Mouse (Mus musculus) thymus, adult 18-20 months (tissue): ENCODE measurements at regions not wholly inside any gene's neighbourhood (a gene's known extent, or its start where the extent isn't known, plus 50 kb on each side); places are given as distances from the start of the nearest gene placed in this dataset.

Source experiments
- DNase-seq, 2 experiments: peaks; one replicate each; pipeline ENCODE4 v3.0.0; 2022; ENCODE audit warnings: mixed read lengths in 2 of 2

DNA sequence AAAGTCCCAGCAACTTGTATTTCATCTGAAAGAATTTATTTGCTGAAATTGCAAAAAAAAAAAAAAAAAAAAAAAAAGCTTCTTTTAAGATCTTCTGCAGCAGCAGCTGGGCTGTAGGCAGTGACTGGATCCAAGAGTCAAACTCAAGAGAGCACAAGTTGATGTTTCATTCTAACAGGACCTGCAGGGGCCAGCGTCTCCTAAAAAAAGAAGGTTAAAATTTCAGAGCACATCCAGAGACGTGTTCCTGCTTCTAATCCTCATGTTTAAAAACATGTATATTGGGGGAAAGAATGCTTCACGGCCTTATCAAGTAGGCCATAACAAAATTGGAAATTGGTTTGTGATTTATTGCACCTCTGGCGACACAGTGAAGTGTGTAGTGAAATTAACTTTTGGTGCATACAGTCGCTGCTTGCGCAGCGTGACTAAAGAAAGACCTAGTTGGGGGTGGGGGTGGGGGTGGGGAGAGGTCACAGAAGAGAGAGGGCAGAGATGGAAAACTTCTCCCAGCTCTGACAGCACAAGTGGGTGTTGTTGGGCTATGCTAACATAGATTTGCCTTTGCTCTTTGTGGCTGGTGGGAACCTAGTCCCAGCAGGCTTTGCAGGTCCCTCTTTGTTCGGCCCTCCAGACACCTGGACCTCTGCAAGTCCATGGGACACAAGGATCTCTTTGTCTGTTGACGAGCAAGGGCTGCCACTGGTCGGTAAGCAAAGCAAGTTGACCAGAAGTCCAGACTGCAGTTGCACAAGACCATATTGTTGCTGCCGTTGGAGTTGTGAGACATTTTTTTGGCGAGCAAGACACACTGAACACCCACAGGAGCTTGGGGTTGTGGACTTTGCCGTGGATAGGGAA, 155.7 kb upstream of the Slc30a5 start:
- DNase-seq = no peak

DNA sequence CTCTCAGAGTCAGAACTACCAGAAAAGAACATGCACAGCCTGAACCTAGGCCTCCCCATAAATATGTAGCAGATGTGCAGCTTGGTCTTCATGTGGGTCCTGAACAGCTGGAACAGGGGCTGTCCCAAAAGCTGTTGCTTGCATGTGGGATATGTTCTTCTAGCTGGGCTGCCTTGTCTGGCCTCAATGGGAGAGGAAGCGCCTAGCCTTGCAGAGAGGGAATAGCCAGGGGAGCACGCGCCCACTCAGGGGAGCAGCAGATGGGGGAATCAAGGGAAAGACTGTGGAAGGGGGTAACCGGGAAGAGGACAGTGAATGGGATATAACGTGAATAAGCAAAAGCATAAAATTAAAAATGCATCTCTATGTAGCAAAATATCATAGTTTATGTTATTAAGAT, 154.9 kb upstream of the Slc30a5 start:
- DNase-seq = no peak

DNA sequence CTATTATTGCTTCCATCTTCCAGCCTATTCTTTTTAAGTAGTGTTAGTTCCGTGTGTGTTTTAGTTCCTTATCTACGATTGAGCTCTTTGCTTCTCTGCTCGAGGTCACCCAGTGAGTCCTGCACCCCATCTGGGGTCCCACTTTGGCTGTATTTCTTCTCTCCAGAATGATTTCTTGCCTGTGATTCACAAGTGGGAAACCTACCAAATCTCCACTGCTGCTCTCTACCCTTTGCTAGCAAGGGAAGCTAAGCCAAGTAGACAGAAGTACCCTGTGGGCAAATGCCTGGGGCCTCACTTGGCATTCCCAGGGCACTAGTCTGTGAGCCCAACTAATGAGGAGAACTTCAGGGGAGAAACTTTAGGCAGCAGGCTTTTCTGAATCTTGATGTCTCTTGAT, 142.5 kb upstream of the Slc30a5 start:
- no peak for DNase-seq

DNA sequence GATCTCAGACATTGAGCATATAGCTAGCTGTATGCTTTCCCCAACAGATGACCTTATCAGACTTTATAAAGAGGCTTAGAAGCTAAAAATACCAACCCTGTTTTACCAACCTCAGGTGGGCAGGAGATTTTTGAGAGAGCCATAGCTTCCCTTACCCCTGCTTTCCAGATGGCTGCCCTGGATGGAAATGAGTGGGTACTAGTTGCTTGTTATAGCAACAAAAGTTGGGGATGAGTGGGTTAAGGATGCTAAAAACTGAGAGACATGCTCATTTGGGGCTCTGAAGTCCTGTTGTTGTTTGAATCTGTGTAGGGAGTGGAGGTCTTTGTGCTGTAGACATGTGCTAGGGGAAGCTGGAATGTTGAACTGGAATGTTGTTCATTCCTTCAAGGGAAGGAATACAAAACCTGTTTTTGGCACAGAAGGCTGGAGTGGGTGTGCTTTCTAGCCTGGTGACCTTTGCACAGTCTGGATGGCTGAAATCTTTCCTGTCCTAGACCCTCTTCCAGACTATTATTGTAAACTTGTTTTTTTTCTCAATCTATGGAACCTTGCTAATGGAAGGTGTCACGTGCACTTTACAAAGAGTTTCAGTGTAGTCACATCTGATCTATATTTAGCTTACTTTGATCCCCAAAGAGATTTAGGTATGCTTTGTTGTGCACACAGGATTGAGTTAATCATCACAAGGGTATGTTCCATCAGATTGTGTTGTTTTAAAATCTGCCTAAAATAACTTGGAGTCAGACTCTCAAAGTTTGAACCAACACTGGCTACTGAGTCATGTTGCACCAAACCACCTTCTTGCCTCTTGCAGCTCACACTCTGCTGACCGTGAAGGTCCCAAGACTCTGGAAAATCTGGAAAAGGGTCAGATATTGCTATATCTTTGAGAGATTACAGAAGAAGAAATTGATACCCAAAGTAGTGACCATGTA, 138.1 kb upstream of the Slc30a5 start:
- no peak for DNase-seq

DNA sequence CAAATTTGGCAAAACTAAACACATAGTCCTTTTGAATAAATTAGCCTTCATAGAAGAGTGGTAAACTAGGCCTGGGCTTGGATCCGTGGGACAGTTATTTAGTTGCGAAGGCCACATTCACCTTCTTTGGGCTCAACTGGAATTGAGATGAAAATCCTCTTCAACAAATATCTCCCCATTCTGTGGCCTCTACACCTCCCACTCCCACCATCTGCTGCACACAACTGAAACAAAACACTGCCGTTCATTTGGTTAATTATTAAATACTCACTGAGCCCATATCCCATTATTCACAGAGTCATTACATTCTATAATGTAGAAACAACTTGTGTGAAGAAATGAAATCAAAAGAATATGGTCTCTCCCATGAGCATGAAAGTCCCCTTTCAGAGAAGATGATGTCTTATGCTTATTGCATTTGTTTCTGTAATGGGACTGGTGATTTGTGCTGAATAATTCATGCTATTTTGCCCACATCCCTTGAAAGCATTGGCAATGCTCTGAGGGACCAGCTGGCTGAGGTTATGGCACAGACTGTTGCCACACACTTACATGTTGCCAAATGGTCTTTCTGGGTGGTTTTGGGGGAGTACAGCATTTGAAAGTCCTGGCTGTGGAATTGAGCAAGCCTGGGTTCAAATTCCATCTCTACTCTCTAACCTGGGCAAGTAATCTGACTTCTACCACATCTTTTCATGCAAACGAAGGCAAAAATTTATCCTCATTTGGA, 129.7 kb upstream of the Slc30a5 start:
- DNase-seq = no peak

DNA sequence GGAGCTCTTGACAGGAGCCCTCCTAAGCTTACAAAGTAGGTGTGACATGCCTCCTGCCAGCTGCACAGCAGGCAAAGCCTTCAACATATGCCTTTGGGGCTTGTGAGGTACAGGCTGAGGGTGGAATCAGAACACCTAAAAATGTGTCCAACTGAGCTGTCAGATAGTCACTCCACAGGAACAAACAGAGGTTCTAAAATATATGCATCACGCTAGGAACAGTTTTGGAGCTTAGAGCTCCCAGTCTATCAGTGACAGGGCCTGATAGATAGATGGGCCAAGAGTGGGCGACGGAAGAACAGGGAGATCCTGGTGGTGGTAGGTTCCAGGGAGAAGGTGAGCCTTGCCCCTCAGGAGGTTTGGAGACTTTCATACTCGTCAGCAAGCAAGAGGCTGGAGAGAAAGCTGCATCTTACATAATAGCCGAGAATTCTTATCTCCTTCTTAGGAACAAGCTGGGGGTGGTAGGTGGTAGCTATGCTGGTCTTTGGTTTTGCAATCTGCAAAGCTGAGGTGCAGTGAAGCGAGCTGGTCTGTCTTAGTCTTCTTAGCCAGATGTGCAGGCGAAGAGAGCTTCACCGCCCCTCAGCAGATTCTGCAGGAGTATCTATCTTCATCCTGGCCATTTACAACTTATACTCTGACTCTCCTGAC, 121.5 kb upstream of the Slc30a5 start:
- DNase-seq = no peak

DNA sequence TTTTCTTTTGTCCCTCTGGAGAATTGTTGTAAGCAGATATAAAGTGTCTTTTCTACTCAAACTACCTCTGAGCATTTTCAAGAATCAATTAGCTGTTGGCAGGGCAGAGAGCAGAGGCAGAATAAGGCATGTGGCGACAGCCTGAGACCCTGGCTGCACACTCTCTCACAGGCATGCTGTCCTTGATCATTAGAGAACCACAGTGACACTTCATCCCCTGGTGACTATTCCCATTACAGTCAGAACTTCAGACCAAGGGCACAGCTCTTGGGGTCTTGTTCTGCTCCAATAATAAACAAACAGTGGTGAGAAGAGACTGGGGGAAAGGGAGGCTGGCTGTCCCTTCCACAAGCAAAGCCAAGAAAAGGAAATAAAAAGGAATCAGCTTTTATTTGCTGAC, 120.9 kb upstream of the Slc30a5 start:
- DNase-seq = no peak

DNA sequence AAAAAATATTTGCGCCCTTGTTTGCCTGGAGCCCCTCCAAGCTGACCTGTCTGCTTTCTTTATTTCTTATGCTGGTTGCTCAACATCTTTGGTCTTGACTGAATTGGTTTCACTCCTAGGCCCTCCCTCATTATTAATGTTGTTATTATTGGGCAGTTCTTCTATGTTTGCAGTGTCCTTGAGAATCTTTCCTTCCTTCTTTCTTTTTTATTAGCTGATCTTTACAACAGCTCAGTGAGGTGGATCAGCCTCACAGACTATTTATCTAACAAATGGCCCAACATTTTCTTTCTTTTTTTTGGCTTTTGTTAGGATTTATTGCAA, 117.9 kb upstream of the Slc30a5 start:
- DNase-seq = no peak

DNA sequence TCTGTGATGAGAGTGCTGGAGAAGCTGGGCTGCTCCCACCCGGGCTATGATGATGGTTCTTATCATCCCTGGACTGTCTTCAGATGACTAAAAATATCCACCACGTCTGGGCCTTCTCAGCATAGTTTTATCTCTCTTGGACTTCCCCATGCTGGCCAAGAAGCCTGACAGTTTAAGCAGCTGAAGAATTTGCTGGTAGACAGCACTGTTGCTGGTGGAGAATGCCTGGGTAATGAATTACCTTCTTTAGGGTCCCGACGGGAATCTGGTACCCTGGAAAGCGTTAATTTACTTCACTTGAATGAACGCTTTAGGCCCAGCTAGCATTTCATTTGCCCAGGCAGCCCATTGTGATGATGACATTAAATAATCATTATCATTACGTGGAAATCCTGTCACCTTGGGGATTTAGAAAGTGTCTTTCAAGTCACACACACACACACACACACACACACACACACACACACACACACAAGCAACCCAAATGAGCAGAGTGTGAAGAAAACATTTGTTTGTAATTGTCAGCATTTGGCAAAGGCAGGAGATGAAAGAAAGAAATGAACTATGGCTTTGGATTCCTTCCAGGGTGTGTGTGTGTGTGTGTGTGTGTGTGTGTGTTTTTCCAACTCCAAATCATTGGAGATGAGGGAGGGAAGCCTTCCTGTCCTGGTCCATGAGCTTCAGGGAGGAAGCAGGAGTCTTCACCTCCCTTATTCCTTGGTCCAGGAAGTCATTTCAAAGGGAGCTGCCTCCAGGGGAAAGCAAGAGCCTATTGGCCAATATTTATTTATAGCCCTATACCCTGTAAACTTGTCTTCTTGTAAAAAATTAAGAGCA, 117.3 kb upstream of the Slc30a5 start:
- no peak for DNase-seq

DNA sequence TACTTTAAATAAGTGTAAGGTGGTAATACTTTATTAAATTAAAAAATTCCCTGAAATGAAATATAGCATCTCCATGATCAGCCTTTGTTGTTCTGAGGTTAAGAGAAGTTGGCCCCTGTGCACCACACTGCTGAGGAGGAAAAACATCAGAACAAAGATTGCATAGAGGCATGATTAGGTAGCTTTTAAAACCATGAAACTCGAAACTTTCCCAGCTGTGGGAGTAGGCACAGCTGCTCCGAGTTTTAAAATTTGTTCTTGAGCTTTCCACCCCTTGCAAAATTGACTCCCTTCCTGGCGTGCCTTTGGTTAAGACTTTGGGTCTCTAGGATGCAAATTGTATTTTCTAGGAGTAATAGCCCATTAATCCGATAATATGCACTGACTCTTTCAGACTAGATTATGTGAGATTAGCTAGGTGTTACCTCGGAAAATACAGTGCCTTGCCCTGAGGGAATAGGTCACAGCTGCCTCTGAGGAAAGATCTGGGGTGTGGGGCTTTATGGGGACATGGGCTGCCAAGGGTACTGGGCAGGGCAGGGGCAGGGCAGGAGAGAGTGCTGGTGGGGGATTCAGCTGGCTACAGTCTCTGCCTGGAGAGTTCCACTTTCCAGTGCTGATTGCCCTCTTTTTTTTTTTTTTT, 110.1 kb upstream of the Slc30a5 start:
- no peak for DNase-seq

DNA sequence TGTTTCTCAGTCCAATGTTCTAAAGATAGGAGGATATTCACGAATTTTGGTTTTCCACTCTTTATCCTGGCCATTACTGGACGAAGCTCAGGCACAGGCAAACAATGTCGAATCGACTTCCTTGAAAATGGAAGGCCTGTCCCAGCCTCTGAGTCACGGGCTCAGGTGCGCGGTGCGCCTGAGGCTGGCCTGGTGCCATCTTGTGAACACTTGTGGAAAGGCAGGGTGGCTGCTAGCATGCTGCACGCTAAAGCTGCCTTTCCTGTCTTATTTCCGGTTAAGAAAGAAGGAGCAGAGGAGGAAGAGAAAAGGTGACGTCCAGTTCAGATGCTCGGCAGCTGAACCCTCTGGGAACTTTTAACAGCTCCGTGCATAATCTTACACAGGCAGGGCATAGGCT, 107.6 kb upstream of the Slc30a5 start:
- peak in 1 of 2 experiments; percentile 3 for DNase-seq

DNA sequence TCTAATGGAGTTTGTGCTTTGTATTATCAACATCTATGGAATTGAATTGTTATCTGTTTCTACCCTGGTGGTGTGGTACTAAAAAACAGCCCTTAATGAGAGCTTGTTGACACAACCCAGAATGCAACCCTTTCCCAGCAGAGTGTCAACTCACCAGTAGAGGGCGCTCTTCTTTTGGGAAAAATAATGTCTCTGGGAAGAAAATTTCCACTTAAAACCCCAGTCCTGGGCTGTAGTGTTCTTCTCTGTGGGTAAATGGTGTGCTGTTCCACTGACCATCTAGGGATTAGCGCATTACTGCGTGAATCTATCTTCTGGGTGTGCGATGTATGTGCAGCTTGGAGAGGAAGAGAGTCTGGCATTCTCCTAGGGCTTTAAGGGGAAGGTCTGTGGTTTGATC, 106.5 kb upstream of the Slc30a5 start:
- DNase-seq = no peak

DNA sequence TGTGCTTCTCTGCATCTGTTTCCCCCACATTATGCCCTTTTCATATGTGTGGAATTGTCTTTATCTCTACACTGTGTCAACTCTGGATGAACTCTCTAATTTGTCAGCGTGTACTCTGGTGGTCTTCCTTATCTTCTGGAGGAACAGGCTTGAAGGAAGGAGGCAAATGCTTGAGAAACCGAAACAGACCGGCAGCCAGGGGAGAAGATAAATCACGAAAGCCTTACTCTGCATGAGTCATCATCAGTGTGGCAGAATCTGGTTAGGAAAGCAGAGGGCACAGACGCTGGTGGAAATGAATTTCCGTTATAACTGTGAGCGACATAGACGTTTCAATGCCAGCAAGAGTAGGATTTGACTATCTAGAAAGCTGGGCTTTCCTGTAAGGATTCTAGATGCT, 100.0 kb upstream of the Slc30a5 start:
- DNase-seq = no peak

DNA sequence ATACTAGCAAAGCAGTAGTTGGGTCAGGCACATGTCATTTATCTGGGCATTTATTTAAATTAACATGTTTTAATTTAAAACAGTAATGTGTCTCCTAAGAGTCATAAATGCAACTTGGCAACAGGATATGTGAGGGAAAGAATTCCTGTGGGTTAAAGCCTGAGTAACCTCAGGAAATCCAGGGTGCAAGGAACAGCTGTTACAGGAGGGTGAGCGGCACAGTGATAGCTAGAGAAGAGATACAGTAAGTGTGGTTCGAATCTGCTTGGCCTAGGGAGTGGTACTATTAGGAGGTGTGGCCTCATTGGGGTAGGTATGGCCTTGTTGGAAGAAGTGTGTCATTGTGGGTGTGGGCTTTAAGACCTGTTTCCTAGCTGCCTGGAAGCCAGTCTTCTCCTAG, 66.3 kb upstream of the Slc30a5 start:
- no peak for DNase-seq

DNA sequence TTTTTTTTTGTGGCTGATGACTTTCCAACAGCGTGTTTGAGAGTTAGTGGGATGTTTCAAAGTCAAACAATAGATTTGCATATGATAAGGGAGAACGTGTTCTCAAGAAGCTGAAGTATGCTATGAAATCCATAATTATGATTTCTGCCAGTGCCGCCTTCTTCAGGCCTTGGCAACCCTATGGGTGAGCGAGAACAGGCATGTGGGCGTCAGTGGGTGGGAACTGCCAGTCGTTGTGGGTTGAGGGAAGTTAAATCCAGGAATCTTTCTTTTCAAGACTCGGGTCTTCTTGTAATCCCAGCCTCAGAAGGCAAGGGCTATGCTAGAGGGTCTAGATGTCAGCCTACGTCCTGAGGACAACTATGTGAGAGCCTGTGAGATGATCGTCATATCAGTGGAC, 60.6 kb upstream of the Slc30a5 start:
- no peak for DNase-seq

DNA sequence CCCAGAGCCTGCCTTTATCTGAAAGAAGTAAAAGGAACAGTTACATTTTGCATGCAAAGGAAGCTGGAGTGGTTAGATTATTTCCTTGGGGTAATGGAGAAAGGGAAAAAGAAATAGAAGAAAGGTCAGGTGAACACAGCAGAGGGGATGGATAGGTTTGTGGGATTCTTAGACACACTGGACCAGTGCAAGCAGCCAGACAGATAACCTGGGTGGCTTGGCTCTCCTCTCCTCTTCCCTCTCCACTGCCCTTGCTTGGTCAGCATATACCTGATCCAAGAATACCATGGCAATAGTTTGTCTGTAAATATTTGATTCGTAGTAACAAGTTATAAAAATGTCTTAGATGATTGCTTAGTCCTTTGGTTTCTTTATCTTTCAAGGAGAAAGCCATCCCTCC, 59.9 kb upstream of the Slc30a5 start:
- no peak for DNase-seq

DNA sequence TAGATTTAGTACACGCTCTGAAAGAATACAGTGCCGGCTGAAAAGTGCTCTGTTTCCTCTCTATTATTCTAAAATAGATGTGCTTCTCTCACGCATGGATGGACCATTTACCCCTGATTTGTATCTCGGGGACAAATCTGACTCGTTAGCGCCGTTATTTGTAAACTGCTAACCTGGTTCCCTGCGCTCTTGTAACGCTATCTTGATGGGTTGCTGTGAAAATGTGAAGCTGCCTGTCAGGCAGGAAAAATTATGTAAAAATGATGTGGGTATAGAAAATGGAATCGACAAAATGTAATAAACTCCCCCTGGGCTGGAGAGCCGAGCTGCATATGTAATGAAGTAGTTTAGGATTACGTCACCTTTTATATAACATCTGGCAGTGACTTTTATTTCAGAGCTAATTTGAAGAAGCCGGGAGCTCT, 59.4 kb upstream of the Slc30a5 start:
- DNase-seq = no peak

DNA sequence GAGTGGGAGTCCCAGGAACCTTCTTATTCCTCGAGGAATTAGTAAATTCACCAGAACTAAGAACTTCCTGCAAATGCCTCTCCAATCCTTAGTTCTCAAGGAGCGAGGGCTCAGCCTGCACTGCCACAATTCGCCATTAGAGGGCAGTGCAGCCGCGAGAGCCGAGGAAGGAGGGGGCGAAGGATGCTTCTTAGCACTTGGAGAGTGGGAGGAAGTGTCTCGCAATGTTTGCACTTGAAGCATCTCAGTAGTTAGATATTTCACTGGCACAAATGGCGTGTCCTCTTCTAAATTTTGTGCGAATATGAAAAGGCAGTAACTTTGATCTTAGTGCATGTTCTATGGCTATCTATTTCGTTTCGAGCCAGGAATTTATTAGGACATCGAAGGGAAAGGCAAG, 59.0 kb upstream of the Slc30a5 start:
- peak; percentile 22 to 26 for DNase-seq

DNA sequence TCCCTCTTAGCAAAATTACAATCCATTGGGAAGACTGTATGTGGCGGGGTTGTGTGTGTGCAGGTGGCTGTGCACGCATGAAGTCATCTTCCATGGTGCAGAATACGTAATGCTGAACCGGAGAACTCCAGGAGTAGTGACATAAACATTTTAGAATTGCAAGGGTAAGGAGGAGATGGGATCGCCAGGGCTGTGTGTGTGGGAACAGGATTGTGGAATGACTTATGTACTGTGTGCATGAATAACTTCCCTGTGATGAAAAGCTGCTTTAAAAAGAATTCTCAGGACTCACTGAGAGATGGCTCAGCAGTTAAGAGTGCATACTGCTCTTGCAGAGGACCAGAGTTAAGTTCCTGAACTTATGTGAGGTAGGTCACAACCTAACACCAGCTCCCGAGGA, 57.2 kb upstream of the Slc30a5 start:
- DNase-seq = no peak

DNA sequence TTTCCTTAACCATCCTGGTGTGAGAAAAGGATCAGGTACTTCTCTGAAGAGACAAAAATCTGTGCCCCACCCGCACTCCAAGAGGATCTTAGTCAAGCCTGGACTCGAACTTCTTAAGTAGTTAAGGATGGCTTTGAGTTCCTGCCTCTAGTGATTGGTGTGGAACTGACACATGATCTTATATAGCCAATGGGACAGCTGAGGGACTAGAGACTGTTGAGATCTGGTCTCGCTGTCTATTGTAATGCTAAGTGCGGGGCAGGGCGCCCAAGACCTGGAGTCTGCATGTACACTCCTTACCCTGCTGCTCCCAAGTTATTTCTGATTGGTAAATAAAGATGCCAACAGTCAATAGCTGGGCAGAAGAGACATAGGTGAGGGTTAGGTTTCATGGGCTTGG, 55.3 kb upstream of the Slc30a5 start:
- DNase-seq = no peak

DNA sequence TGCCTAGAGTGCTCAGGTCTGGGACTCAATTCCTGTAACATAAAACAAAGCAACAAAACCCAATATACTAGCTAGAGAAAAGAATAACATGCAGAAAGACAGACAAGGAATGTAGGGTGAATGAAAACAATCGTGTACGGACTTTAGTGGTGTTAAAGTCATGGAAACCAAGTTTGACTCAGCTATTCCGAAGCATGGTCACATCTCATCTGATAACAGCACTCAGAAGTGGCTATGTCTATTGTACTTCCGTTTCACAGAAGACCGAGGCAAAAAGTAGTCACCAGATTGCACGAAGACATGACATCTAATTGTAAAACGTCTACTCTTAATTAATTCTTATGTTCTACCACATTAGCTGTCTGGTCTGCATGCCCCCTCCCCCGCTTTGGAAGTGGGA, 50.5 kb upstream of the Slc30a5 start:
- no peak for DNase-seq
